Mouse (Mus musculus) left cerebral cortex, adult 11 months (tissue): Measurements from ENCODE around the gene Mcu.

ENCODE experiments used
- DNase-seq: peaks from one replicate; pipeline ENCODE4 v3.0.0; 2022; ENCODE audit warnings: low spot score

Gene Mcu

GRCm38 (mm10) chr10:59490920-59491319, 125.6 kb downstream of the Mcu start:
- DNase-seq, result no peak

GRCm38 (mm10) chr10:59489411-59489810, 127.1 kb downstream of the Mcu start:
- DNase-seq, result no peak

GRCm38 (mm10) chr10:59487351-59487750, 129.1 kb downstream of the Mcu start:
- DNase-seq, result no peak

- DNase-seq, result no peak
Measured at GRCm38 (mm10) chr10:59484318-59484717, 132.2 kb downstream of the Mcu start.

GRCm38 (mm10) chr10:59481381-59481780, 135.1 kb downstream of the Mcu start:
- DNase-seq, result no peak

- DNase-seq, result no peak
Measured at GRCm38 (mm10) chr10:59470451-59470850, 146.0 kb downstream of the Mcu start.

GRCm38 (mm10) chr10:59467297-59467696, 149.2 kb downstream of the Mcu start:
- DNase-seq, result no peak

GRCm38 (mm10) chr10:59466626-59467025, 149.9 kb downstream of the Mcu start:
- no peak for DNase-seq

DNA sequence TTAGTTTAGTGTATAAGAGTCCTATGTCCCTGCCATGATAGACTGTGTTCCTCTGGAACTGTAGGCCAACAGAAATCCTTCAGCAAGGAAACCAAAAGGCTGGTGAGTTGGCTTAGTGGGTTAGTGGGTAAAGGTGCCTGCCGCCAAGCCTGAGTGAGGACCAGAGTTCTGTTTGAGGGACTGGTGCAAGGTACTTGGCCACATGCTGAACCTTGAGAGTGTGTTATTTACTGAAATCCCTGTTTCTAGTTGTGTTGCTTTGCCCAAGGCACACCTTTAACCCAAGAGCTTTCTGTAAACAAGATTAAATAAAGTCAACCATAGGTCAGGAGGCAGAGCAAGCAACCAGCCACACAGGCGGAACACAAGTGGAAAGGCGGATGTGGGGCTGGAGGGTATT, 150.9 kb downstream of the Mcu start:
- DNase-seq, result no peak

GRCm38 (mm10) chr10:59462307-59462706, 154.2 kb downstream of the Mcu start:
- no peak for DNase-seq

DNA sequence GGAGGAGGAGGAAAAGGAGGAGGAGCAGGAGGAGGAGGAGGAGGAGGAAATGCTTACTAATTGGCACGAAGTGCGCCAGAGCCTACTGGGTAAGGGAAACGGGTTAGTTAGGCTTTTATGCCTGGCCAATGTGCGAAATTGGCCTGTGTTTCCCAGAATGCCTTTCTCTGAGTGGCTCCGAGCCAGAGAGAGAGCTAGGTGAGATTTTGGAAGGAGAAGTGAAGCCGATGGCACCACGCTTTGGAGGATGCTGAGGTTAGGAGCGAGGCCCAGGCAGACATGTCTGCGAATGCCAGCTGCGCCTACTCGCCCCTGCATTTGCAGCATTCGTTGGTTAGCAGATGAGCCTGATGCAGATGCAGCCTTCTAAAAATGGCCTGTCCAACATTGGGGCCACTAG, 156.7 kb downstream of the Mcu start:
- no peak for DNase-seq

DNA sequence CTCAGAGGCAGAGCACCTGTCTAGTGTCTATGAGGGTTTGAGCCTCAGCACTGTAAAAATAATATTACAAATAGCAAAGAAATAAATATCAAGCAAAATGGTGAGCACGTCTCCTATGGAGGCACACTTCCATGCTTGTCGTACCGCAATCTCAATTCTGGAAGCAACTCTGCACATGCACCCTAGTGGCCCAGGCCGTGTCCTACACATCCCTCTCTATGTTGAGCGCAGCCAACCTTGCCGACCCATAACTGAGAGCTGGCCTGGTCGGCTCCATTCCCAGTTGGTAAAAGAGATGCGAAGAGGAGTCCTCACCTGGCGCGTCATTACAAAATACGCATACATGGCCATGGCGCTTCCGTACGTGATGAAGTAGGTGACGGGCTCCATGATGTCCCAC, 161.9 kb downstream of the Mcu start:
- DNase-seq, result no peak

- DNase-seq, result no peak
Measured at GRCm38 (mm10) chr10:59451839-59452238, 164.7 kb downstream of the Mcu start.

GRCm38 (mm10) chr10:59447546-59447945, 168.9 kb downstream of the Mcu start:
- peak; percentile 37 for DNase-seq

DNA sequence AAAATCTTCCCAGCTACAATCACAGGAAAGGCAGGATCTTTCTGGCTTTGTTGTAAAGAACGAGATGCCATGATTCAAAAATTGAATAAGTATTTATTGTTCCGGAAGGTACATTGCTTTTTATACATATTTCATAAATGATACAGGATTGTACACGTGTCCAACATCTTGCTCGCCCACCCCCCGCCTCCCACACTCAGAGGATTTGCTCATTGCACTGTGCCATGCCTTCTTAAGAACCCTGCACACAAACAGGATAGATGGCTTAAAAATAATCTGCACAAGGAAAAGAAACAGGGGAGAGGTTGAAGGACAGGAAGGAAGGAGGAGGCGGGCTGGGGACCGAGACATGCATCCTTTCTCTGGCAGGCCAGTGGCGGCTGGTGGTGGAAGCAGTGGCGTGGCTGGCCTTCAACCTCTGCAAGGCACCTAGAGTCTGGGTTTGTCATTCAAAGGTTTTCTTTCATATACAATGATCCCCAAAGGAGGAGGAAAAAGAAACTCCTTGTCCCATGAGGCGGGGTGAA, 169.5 kb downstream of the Mcu start:
- DNase-seq, result no peak

DNA sequence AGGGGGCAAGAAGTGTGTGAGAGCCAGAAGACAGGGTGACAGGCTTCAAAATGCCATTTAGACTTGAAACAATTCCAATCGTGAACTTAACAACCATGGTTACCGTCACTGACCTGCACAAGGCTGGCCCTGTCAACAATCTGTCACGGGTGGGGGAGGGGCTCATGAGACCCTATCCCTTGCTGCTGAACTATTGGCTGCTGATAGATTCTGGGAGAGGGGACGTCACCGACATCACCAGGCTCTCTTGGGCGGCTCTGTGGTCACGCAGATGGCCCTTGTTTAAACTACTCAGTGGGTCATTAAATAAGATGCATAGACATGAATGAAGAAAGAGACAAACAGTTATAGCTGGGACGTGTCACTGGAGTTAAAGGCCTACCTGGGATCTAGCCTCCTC, 171.9 kb downstream of the Mcu start:
- no peak for DNase-seq

GRCm38 (mm10) chr10:59444106-59444505, 172.4 kb downstream of the Mcu start:
- DNase-seq, result no peak

- DNase-seq, result no peak
Measured at GRCm38 (mm10) chr10:59443212-59443611, 173.3 kb downstream of the Mcu start.

DNA sequence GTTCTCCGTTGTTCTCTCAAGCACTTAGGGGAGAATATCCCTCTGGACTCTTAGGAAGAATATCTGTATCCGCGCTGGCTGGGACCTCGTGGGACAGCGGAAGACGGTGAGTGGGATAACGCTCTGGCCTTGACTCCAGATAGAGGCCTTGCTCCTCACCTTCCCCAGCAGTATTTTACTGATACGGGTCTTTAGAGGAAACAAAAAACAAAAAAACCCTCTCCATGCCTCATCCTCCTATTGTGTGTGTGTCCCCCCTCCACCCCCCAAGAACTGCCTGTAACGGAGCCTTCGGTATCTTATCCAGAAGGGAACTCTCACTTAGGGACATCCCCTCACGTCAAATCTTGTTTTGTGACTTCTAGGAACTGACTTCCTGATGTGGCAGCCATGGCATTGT, 174.8 kb downstream of the Mcu start, which contains the start of gene Oit3:
Gene Oit3 (minus strand): TSS at position 44 of the 400 bp plus-strand sequence.
- DNase-seq, result no peak

DNA sequence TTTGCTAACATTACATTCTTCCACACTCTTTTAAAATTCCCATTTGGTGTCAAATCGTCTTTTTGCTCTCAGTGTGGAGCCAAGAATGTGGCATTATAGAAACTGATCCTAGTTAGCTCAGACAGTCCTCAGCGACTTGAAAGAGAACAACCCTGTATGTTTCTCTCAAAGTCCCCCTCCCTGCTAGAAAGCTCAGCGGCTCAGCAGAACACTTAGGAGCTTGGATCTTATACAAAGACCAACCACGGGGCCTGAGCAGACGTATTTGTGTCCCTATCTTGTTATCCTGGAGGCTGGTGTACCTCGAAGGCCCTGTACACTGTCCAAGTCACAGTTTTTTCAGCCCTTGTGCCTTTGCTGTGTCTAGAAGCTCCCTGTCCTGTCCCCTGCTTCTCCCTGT, 176.3 kb downstream of the Mcu start:
- no peak for DNase-seq

- DNase-seq, result no peak
Measured at GRCm38 (mm10) chr10:59439508-59439931, 177.0 kb downstream of the Mcu start.

GRCm38 (mm10) chr10:59438651-59439050, 177.8 kb downstream of the Mcu start:
- no peak for DNase-seq

DNA sequence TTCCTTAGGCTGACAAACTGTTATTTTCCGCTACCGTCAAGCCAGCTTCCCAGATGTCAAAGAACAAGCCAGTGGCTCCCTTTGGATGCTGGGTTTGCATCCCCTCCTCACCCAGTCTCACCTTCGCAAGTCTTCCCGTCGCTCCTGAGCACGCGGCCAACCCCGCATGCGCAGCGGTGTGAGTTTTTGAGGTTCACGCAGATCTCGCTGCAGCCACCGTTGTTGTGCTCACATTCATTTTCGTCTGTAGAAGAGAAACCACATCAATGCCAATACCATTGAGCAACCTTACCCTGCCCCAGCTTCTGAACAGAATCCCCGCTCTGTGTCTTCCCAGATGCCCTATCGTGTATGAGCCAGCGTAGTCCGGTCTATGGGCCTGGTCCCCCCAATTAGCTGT, 180.7 kb downstream of the Mcu start:
- no peak for DNase-seq

DNA sequence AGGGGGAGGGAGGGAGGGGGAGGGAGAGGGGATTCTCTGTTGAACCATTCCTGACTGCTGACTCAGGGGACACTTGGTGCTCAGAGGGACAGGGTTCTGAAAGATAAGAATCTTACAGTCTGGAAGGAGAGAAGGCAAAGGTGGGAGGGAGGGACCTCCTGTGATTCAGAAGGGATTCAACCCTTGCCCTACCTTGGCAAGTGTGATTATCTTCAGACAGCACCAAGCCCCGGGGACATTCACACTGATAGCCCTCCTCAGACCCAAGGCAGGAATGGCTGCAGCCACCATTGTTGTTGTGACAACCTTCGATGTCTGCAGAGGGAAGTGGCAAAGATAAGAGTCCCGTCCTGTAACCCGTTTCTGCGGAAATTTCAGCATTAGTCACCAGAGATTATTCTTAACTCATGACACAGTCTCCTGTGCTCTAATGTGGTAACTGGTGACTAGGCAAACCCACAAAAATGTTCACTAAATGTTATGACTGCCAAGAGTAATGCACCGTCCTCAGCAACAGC, 185.7 kb downstream of the Mcu start:
- DNase-seq, result no peak
